Mouse (Mus musculus): ENCODE results near the gene Nppc. TPM values are rescaled to one million over a fixed set of nuclear protein-coding genes. Genes with fewer than 3 reads are reported as not detected.

The Nppc gene
- total and polyA plus RNA-seq, 2 experiments from 2014 or later: 1.5 TPM; not detected in 1

- H3K9me3 ChIP-seq (replicated peaks; ENCODE audit: control insufficient read depth, low read length): 0 out of 2 replicates have a peak, but pooled peaks cover 3% of the 10 kb centered on the region
- H3K27ac ChIP-seq (ENCODE audit: low read depth): no peak overlapping the region
- H3K36me3 ChIP-seq (replicated peaks; ENCODE audit: control insufficient read depth, insufficient read depth, low read length): no peaks in the 10 kb centered on the region
- ATAC-seq (ENCODE audit: insufficient read depth, low read depth) (no peak), DNase-seq (ENCODE audit: low spot score) (no peak)
- no peak for TF ChIP-seq CTCF (IDR thresholded peaks at IDR 0.05; ENCODE audit: low read depth)
- TF ChIP-seq EP300 (IDR thresholded peaks at IDR 0.05; ENCODE audit: low read depth): no peak
- no peaks in the 10 kb centered on the region for H3K27me3 ChIP-seq (ENCODE audit: control insufficient read depth, insufficient read depth, low read length)
- no peak overlapping the region for H3K9ac ChIP-seq (replicated peaks; ENCODE audit: low read depth, low read length)
- H3K4me1 ChIP-seq (ENCODE audit: control insufficient read depth, insufficient read depth): peaks cover 6% of the 10 kb centered on the region
- no peak overlapping the region for H3K4me2 ChIP-seq (ENCODE audit: low read depth, low read length)
- H3K4me3 ChIP-seq (ENCODE audit: low read depth, low read length): no peak overlapping the region
- 65% methylated on average over 11 of the region's 11 CpGs for WGBS
These were observed 29.2 kb upstream of the Nppc start for GRCm38 (mm10) chr1:86699346-86700136.

- H3K27ac ChIP-seq (ENCODE audit: low read depth): no peak overlapping the region
- H3K9ac ChIP-seq (replicated peaks; ENCODE audit: low read depth, low read length): no peak overlapping the region
- H3K4me2 ChIP-seq (ENCODE audit: low read depth, low read length): no peak overlapping the region
- no peak for TF ChIP-seq EP300 (IDR thresholded peaks at IDR 0.05; ENCODE audit: low read depth)
- no peak for TF ChIP-seq CTCF (IDR thresholded peaks at IDR 0.05; ENCODE audit: low read depth)
- H3K9me3 ChIP-seq (replicated peaks; ENCODE audit: control insufficient read depth, low read length): 0 out of 2 replicates have a peak, but pooled peaks cover 3% of the 10 kb centered on the region
- no peak overlapping the region for H3K4me3 ChIP-seq (ENCODE audit: low read depth, low read length)
- WGBS: 35% methylated on average over 2 of the region's 2 CpGs
- no peaks in the 10 kb centered on the region for H3K27me3 ChIP-seq (ENCODE audit: control insufficient read depth, insufficient read depth, low read length)
- H3K36me3 ChIP-seq (replicated peaks; ENCODE audit: control insufficient read depth, insufficient read depth, low read length): no peaks in the 10 kb centered on the region
- ATAC-seq (ENCODE audit: insufficient read depth, low read depth): no peak
- no peak for DNase-seq (ENCODE audit: low spot score)
- H3K4me1 ChIP-seq (ENCODE audit: control insufficient read depth, insufficient read depth): peaks cover 6% of the 10 kb centered on the region
These were observed 28.4 kb upstream of the Nppc start for GRCm38 (mm10) chr1:86698721-86699120.

GRCm38 (mm10) chr1:86696948-86697347 lies 26.6 kb upstream of the Nppc start:
- Histone ChIP-seq H3K27ac (ENCODE audit: low read depth) (no peak overlapping the region), H3K4me3 (ENCODE audit: low read depth, low read length) (no peak overlapping the region), H3K9me3 (replicated peaks; ENCODE audit: control insufficient read depth, low read length) (0 out of 2 replicates have a peak, but pooled peaks cover 3% of the 10 kb centered on the region), H3K9ac (replicated peaks; ENCODE audit: low read depth, low read length) (no peak overlapping the region), H3K4me1 (ENCODE audit: control insufficient read depth, insufficient read depth) (no peaks in the 10 kb centered on the region), H3K36me3 (replicated peaks; ENCODE audit: control insufficient read depth, insufficient read depth, low read length) (no peaks in the 10 kb centered on the region), H3K27me3 (ENCODE audit: control insufficient read depth, insufficient read depth, low read length) (no peaks in the 10 kb centered on the region), H3K4me2 (ENCODE audit: low read depth, low read length) (no peak overlapping the region)
- 41% methylated on average over 7 of the region's 7 CpGs for WGBS
- TF ChIP-seq CTCF (IDR thresholded peaks at IDR 0.05; ENCODE audit: low read depth) (no peak; the same call in 1 of the 2 replicates), EP300 (IDR thresholded peaks at IDR 0.05; ENCODE audit: low read depth) (no peak)
- DNase-seq (ENCODE audit: low spot score) (no peak), ATAC-seq (ENCODE audit: insufficient read depth, low read depth) (no peak)

- Histone ChIP-seq H3K4me3 (ENCODE audit: low read depth, low read length) (no peak overlapping the region), H3K9ac (replicated peaks; ENCODE audit: low read depth, low read length) (no peak overlapping the region), H3K4me2 (ENCODE audit: low read depth, low read length) (no peak overlapping the region), H3K36me3 (replicated peaks; ENCODE audit: control insufficient read depth, insufficient read depth, low read length) (no peaks in the 10 kb centered on the region), H3K27me3 (ENCODE audit: control insufficient read depth, insufficient read depth, low read length) (no peaks in the 10 kb centered on the region), H3K4me1 (ENCODE audit: control insufficient read depth, insufficient read depth) (no peaks in the 10 kb centered on the region), H3K9me3 (replicated peaks; ENCODE audit: control insufficient read depth, low read length) (no peaks in the 10 kb centered on the region), H3K27ac (ENCODE audit: low read depth) (no peak overlapping the region)
- DNase-seq (ENCODE audit: low spot score) (no peak), ATAC-seq (ENCODE audit: insufficient read depth, low read depth) (no peak)
- TF ChIP-seq CTCF (IDR thresholded peaks at IDR 0.05; ENCODE audit: low read depth) (no peak), EP300 (IDR thresholded peaks at IDR 0.05; ENCODE audit: low read depth) (no peak)
- WGBS: 75% methylated on average over 5 of the region's 5 CpGs
These were observed 20.7 kb upstream of the Nppc start for GRCm38 (mm10) chr1:86691027-86691426.

GRCm38 (mm10) chr1:86687236-86687635 lies 16.9 kb upstream of the Nppc start:
- H3K27me3 ChIP-seq (ENCODE audit: control insufficient read depth, insufficient read depth, low read length): no peaks in the 10 kb centered on the region
- no peak overlapping the region for H3K4me3 ChIP-seq (ENCODE audit: low read depth, low read length)
- DNase-seq (ENCODE audit: low spot score) (no peak), ATAC-seq (ENCODE audit: insufficient read depth, low read depth) (no peak)
- H3K36me3 ChIP-seq (replicated peaks; ENCODE audit: control insufficient read depth, insufficient read depth, low read length): no peaks in the 10 kb centered on the region
- no peak overlapping the region for H3K4me2 ChIP-seq (ENCODE audit: low read depth, low read length)
- no peaks in the 10 kb centered on the region for H3K9me3 ChIP-seq (replicated peaks; ENCODE audit: control insufficient read depth, low read length)
- 50% methylated on average over 4 of the region's 4 CpGs for WGBS
- no peaks in the 10 kb centered on the region for H3K4me1 ChIP-seq (ENCODE audit: control insufficient read depth, insufficient read depth)
- no peak overlapping the region for H3K27ac ChIP-seq (ENCODE audit: low read depth)
- TF ChIP-seq EP300 (IDR thresholded peaks at IDR 0.05; ENCODE audit: low read depth) (no peak), CTCF (IDR thresholded peaks at IDR 0.05; ENCODE audit: low read depth) (no peak)
- no peak overlapping the region for H3K9ac ChIP-seq (replicated peaks; ENCODE audit: low read depth, low read length)
